Mouse (Mus musculus) monocyte, adult 2 months (primary cell): ENCODE measurements around the gene Kcnj14.

Experiments used
- DNase-seq, 2 experiments: peaks; one replicate each; pipeline ENCODE4 v3.0.0; 2022; ENCODE audit warnings: low spot score in 2 of 2, low read depth in 1 of 2

The Kcnj14 gene

DNA sequence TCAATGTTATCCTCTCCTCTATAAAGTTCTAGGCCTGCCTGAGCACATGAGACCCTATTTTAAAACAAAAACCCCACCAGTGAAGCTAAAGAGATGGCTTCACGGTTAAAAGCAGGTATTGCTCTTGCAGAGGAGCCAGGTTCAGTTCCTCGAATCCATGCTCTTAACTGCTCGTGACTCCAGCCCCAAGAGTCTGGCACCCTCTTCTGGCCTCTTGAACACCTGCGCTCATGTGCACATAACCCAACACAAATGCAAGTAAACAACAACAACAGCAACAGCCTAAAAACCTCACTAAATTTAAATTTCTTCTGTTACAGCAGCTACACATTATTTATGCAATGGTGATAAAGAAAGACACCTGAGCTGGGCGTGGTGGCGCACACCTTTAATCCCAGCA lies 57.1 kb downstream of the Kcnj14 start:
- no peak for DNase-seq

DNA sequence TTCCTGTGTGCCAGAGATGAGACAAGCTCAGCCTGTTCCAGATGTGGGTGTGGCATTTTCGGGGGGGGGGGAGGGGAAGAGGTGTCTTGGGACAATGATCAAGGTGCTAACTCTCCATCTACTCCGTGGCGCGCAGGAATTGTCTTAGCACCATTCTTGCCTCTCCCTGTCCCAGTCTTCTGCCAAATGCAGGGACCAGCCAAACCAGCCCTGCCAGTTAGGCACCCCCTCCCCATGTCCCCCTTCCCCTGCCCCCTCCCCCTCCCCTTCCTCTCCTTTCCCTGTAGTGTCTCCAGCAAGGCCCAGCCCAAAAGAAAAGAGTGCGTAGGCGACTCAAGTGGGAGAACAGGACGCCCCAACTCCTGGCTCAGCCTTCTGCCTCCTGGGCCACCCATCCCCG lies 57.8 kb downstream of the Kcnj14 start:
- DNase-seq: no peak
